ENCODE assay signal across 11 mouse cellular contexts in the genomic region with DNA sequence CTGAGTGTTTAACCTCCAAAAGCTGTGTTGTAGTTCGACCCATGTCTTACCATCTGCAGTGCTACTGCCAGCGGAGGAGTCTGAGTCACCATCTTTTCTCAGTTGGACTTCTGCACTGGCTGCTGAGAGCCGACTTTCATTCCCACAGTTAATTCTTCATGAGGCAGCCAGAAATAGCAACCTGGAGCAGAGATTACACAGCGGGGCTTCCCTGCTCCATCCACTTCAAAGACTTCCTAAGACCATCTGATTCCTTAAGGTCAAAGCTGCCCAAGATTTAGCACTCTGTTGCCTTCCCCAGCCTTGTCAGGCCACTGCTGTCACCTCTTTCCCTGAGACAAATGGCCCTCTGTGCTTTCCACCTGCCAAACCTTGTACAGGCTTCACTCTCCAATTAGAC. TPM values are rescaled to one million over a fixed set of nuclear protein-coding genes. Genes with fewer than 3 reads are reported as not detected.
DNase-seq lines count a peak whose midpoint lies in the region; ATAC-seq lines count a peak whose summit lies in the region.
"Had no signal": no experiment of that assay in that cellular context is flagged by ENCODE, and none has a peak within 500 bp of the region (broad histone marks: within the 10 kb centered on the region; RNA-seq: fewer than 3 reads in every experiment).

No protein-coding gene starts in this region.

- H3K4me1 ChIP-seq in heart, embryonic 13.5 days: peaks cover 26% of the 10 kb centered on the region
- H3K4me1 ChIP-seq in midbrain, embryonic 11.5 days (ENCODE audit: control insufficient read depth, insufficient read depth, low read length): no peaks in the 10 kb centered on the region
- H3K4me1 ChIP-seq: neural tube, embryonic 12.5 days; stomach, embryonic 15.5 days had no signal

- no peak for ATAC-seq in heart, embryonic 13.5 days (ENCODE audit: extremely low read depth, insufficient number of reproducible peaks, low FRiP score, low TSS enrichment)
- no peak for ATAC-seq in midbrain, embryonic 11.5 days (ENCODE audit: low FRiP score)
- no peak for ATAC-seq in monocyte, adult 5-6 weeks (replicated peaks; ENCODE audit: insufficient number of reproducible peaks, low FRiP score, low TSS enrichment, poor library complexity, severe bottlenecking)

- no peaks in the 10 kb centered on the region for H3K27me3 ChIP-seq in heart, embryonic 13.5 days (replicated peaks)
- no peaks in the 10 kb centered on the region for H3K27me3 ChIP-seq in midbrain, embryonic 11.5 days (ENCODE audit: control insufficient read depth, insufficient read depth, low read length)
- H3K27me3 ChIP-seq: neural tube, embryonic 12.5 days; stomach, embryonic 15.5 days had no signal

- 17% methylated on average over 4 of the region's 4 CpGs for WGBS in heart, embryonic 13.5 days
- 54% methylated on average over 4 of the region's 4 CpGs for WGBS in midbrain, embryonic 11.5 days

- 0 out of 2 replicates have a peak overlapping the region, but pooled peaks have one; percentile 30 for H3K9ac ChIP-seq in heart, embryonic 13.5 days
- no peak overlapping the region for H3K9ac ChIP-seq in midbrain, embryonic 11.5 days (ENCODE audit: low read length)
- H3K9ac ChIP-seq: liver, embryonic 14.5 days; neural tube, embryonic 12.5 days; stomach, embryonic 15.5 days had no signal

- peak overlapping the region; percentile 81 for H3K27ac ChIP-seq in heart, embryonic 13.5 days (replicated peaks)
- no peak overlapping the region for H3K27ac ChIP-seq in midbrain, embryonic 11.5 days (ENCODE audit: low read depth, low read length)
- H3K27ac ChIP-seq: liver, embryonic 14.5 days; neural tube, embryonic 12.5 days; stomach, embryonic 15.5 days had no signal

- H3K4me3 ChIP-seq in heart, embryonic 13.5 days: no peak overlapping the region
- H3K4me3 ChIP-seq in midbrain, embryonic 11.5 days (ENCODE audit: low read depth, low read length): no peak overlapping the region
- H3K4me3 ChIP-seq: neural tube, embryonic 12.5 days; stomach, embryonic 15.5 days had no signal

- H3K9me3 ChIP-seq in heart, embryonic 13.5 days: no peaks in the 10 kb centered on the region
- H3K9me3 ChIP-seq in midbrain, embryonic 11.5 days (ENCODE audit: control insufficient read depth, low read length): no peaks in the 10 kb centered on the region
- H3K9me3 ChIP-seq: G1E; neural tube, embryonic 12.5 days; stomach, embryonic 15.5 days had no signal

- peaks cover 4% of the 10 kb centered on the region; the same call in 1 of the 2 replicates for H3K36me3 ChIP-seq in heart, embryonic 13.5 days
- H3K36me3 ChIP-seq in midbrain, embryonic 11.5 days (ENCODE audit: control insufficient read depth, insufficient read depth, low read length): no peaks in the 10 kb centered on the region
- H3K36me3 ChIP-seq: G1E; neural tube, embryonic 12.5 days; stomach, embryonic 15.5 days had no signal

- intact Hi-C loops in heart, postnatal 25 days (cut with DNase I): no loop called here

- DNase-seq in heart, postnatal 25 days (ENCODE audit: low spot score): no peak
- DNase-seq in brain, adult 2 months (ENCODE audit: low read depth, low spot score): peak; percentile 89
- DNase-seq in cerebellum, adult 9-11 months: peak; percentile 63
- peak; percentile 84 for DNase-seq in midbrain, embryonic 11.5 days (ENCODE audit: low spot score, missing footprints)
- DNase-seq in gastrocnemius, postnatal 10 days: no peak

- H3K4me2 ChIP-seq in heart, embryonic 13.5 days: peak overlapping the region; percentile 51
- H3K4me2 ChIP-seq in midbrain, embryonic 11.5 days: no peak overlapping the region
- H3K4me2 ChIP-seq: neural tube, embryonic 12.5 days; stomach, embryonic 15.5 days had no signal

RNA-seq across cellular contexts. Expression of a gene that starts 6.4 kb away (rescaled TPM):
- 9.5 and 11.8 TPM in 2 replicates for polyA plus RNA-seq in heart, embryonic 13.5 days (2015; fragmentation: Nextera tagmentation; extraction: Ambion mirVana)
- 1 to 10 TPM; 2.4 to 3.6 TPM for total RNA-seq in heart, postnatal 25 days (2021)
- 23.6 and 25.1 TPM in 2 replicates for polyA plus RNA-seq in midbrain, embryonic 11.5 days (2014; fragmentation: Nextera tagmentation; extraction: Ambion mirVana)
- total RNA-seq in gastrocnemius, postnatal 10 days (2021): 1 to 10 TPM; 4.8 to 4.9 TPM
- total RNA-seq in monocyte, adult 5-6 weeks (2017): 0.67 to 6.3 TPM (median 4.6 TPM) in 3 replicates

Comparison
In these comparisons a context has a peak if more than half of its experiments do, and no peak if none do; other contexts are left out.
1. DNase-seq: peak in brain, adult 2 months (single experiment), cerebellum, adult 9-11 months (single experiment) and midbrain, embryonic 11.5 days (single experiment); none in heart, postnatal 25 days (single experiment) and gastrocnemius, postnatal 10 days (single experiment).